Mouse (Mus musculus) G1E (cell line): Measurements from ENCODE around the gene Tpmt.

Experiments used
- CTCF ChIP-seq: IDR thresholded peaks from 2 replicates; pipeline ENCODE4 v1.5.1; 2012; ENCODE audit warnings: low read depth, low read length, inconsistent platforms, mixed read lengths
- GATA1 ChIP-seq: IDR thresholded peaks from 2 replicates; pipeline ENCODE4 v1.6.1; 2012; ENCODE audit warnings: borderline replicate concordance, low read length, inconsistent platforms, mixed read lengths
- TAL1 ChIP-seq: conservative IDR thresholded peaks from 2 replicates; pipeline ENCODE4 v1.6.1; 2012; ENCODE audit warnings: low read depth, low read length, inconsistent platforms, mixed read lengths

DNA sequence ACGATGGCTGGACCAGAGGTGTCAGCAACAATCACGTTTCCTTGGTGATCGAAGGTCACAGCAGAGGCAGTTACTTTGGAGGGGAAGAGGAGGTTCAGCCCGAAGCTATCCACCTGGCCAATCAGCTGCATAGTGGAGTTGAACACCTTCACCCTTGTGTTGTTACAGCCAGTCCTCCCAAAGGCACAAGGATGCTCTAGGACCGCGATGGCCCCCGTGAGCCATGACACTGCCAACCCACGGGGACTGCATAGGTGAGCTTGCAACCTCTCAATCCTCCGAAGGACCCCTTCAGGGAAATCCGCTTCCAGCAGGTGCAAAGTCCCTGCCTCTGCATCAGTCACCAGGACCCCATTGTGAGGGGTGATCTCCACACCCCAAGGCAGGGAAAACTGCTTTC, 30.8 kb downstream of the Tpmt start:
- TF ChIP-seq CTCF: no peak
- TF ChIP-seq GATA1: no peak
- no peak for TF ChIP-seq TAL1
